Mouse (Mus musculus) forebrain, embryonic 10.5 days (tissue): ENCODE results near the gene Mgat4a. TPM values are rescaled to one million over a fixed set of nuclear protein-coding genes. Genes with fewer than 3 reads are reported as not detected.

ENCODE experiments used
- DNase-seq: peaks from one replicate; pipeline ENCODE4 v3.0.0-alpha.2; 2017; ENCODE audit warnings: low spot score; ENCODE audit errors: extremely low spot score
- H3K27ac ChIP-seq: fragments of 300-500 bp; sonication (generic); 2 replicates; pipeline ENCODE4 v1.5.1; 2016; ENCODE audit warnings: mild to moderate bottlenecking
- H3K27me3 ChIP-seq: fragments of 300-500 bp; sonication (generic); 2 replicates; pipeline ENCODE4 v1.6.1; 2016; ENCODE audit warnings: mild to moderate bottlenecking; ENCODE audit not compliant: poor library complexity, severe bottlenecking
- H3K36me3 ChIP-seq: fragments of 300-500 bp; sonication (generic); replicated peaks from 2 replicates; pipeline ENCODE4 v1.6.1; 2016; ENCODE audit warnings: mild to moderate bottlenecking, moderate library complexity
- H3K4me1 ChIP-seq: fragments of 300-500 bp; sonication (generic); 2 replicates; pipeline ENCODE4 v1.6.1; 2016
- H3K4me3 ChIP-seq: fragments of 300-500 bp; sonication (generic); 2 replicates; pipeline ENCODE4 v1.5.1; 2016; ENCODE audit warnings: mild to moderate bottlenecking, moderate library complexity
- H3K9me3 ChIP-seq: fragments of 300-500 bp; sonication (generic); 2 replicates; pipeline ENCODE4 v1.6.1; 2016; ENCODE audit warnings: mild to moderate bottlenecking, moderate library complexity
- WGBS: fragments of 180-500 bp; shearing (Covaris S2); methylation state at CpG from one replicate; pipeline ENCODE4 v1.1.7; 2016; 5-methylcytosine and 5-hydroxymethylcytosine counted together
- polyA plus RNA-seq: library from polyadenylated mRNA; unstranded; fragments of >200 nt; fragmentation: Nextera tagmentation; extraction: Ambion mirVana; gene quantifications from 2 replicates; pipeline ENCODE4 v1.2.1, GENCODE M21; 2016

Mgat4a gene
- polyA plus RNA-seq, 1 experiment from 2014 or later = 2.5 TPM

DNA sequence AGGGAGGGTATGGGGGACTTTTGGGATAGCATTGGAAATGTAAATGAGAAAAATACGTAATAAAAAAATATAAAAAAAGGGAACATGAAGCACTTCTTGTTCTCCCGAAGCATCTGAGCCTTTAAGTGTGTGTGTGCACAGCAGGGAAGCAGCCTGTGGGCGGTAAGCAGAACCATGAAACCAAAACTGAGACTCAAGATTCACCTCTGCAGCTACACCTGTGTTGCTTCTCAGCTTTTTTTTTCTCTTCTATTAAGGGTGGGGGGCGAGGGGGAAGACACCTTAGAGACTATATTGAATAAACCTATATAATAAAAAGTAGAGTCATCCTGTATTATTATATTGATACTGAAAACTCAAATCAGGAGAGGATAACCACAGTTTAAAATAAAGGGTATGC lies 73.0 kb downstream of the Mgat4a start:
- no peaks in the 10 kb centered on the region for H3K9me3 ChIP-seq
- H3K36me3 ChIP-seq = no peaks in the 10 kb centered on the region
- H3K4me1 ChIP-seq = no peaks in the 10 kb centered on the region
- H3K27ac ChIP-seq = no peak overlapping the region
- no peak overlapping the region for H3K4me3 ChIP-seq
- WGBS = 86% methylated on average over 4 of the region's 4 CpGs
- H3K27me3 ChIP-seq = no peaks in the 10 kb centered on the region
- DNase-seq = no peak

DNA sequence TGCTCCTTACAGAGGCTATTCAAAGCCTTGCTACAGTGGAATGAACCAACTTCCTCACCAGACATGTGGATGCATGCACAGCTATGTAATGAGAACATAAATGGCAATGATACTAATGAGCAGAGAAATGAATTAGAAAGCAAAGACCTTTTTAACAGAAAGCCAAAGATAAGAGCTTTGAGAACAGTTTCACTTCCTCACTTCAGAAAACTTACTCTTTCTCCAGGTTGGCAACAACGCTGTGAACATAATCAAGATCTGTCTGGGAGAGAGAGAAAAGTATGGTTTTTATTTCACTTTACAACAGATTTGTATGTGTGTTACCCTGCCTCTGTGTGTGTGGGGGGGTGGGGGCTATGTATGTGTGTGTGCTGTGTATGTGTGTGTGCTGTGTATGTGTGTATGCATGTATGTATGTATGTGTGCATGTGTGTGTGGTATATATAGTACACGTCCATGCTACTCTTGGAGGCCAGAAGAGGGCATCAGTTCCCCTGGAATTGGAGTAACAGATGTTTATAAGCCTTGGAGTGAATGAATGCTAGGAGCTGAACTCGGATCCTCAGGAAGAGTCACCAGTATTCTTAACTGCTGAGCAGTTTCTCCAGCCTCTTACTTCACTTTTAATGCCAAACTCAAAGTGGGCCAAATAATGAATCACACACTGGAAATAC lies 74.4 kb downstream of the Mgat4a start:
- no peaks in the 10 kb centered on the region for H3K9me3 ChIP-seq
- H3K4me3 ChIP-seq = no peak overlapping the region
- no peaks in the 10 kb centered on the region for H3K36me3 ChIP-seq
- WGBS = 90% methylated on average over 3 of the region's 3 CpGs
- H3K27me3 ChIP-seq = no peaks in the 10 kb centered on the region
- H3K27ac ChIP-seq = no peak overlapping the region
- DNase-seq = no peak
- H3K4me1 ChIP-seq = no peaks in the 10 kb centered on the region

DNA sequence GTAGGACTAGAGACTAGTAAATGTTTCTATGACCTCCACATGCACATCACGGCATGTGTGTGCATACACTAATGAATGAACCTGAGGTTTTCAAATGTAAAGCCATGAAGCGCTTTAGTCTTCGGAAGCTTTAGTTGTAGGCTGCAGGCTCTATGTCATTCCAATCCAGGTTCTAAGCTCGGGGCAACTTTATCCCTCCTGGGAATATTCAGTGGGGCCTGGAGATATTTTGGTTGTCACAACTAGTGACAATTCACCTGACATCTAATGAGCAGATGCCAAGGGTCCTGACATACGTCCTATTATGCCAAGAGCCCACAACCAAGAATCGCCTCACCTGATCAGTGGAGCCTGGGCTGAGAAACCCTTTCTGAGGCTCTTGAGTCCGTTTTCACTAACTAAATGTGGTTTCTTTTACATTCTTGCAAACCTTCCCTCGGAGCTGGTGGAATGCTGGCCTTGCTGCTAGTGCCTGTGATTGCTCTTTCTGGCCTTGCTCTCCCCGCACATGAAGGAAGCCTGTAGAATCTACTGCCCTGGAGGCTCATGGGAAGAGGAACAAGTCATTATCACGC lies 75.9 kb downstream of the Mgat4a start:
- no peaks in the 10 kb centered on the region for H3K4me1 ChIP-seq
- H3K27me3 ChIP-seq = no peaks in the 10 kb centered on the region
- H3K36me3 ChIP-seq = no peaks in the 10 kb centered on the region
- WGBS = 89% methylated on average over 10 of the region's 10 CpGs
- no peaks in the 10 kb centered on the region for H3K9me3 ChIP-seq
- DNase-seq = no peak
- H3K4me3 ChIP-seq = no peak overlapping the region
- no peak overlapping the region for H3K27ac ChIP-seq

- no peaks in the 10 kb centered on the region for H3K36me3 ChIP-seq
- H3K27ac ChIP-seq = no peak overlapping the region
- no peaks in the 10 kb centered on the region for H3K9me3 ChIP-seq
- H3K4me3 ChIP-seq = no peak overlapping the region
- no peak for DNase-seq
- H3K27me3 ChIP-seq = no peaks in the 10 kb centered on the region
- H3K4me1 ChIP-seq = no peaks in the 10 kb centered on the region
- 90% methylated on average over 7 of the region's 7 CpGs for WGBS
These were observed 83.3 kb downstream of the Mgat4a start for GRCm38 (mm10) chr1:37457546-37457945.

DNA sequence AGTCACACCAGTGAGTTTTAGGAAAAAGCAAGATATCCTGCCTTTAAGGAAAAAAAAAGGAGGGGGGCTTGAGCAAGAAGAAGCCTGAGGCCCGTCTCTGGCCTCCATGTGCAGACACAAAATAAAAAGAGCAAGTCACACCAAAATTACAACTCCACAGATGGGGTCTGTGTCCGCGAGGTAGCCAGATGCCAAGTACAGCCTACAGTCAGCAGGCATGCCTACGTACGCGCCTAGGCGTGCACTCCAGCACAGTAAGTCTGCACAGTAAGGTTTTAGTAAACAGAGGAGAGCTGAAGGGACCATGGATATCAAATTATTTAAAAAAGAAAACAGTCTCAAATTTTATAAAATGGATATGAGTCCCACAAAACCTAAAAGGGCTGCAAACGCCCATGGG lies 89.5 kb downstream of the Mgat4a start:
- Histone ChIP-seq H3K27ac (no peak overlapping the region), H3K36me3 (no peaks in the 10 kb centered on the region), H3K9me3 (no peaks in the 10 kb centered on the region), H3K4me3 (no peak overlapping the region), H3K4me1 (no peaks in the 10 kb centered on the region), H3K27me3 (no peaks in the 10 kb centered on the region)
- no peak for DNase-seq
- WGBS = 93% methylated on average over 8 of the region's 8 CpGs

GRCm38 (mm10) chr1:37448361-37449095 lies 92.3 kb downstream of the Mgat4a start:
- WGBS = 79% methylated on average over 10 of the region's 10 CpGs
- H3K27me3 ChIP-seq = no peaks in the 10 kb centered on the region
- no peak overlapping the region for H3K27ac ChIP-seq
- no peaks in the 10 kb centered on the region for H3K36me3 ChIP-seq
- no peak overlapping the region for H3K4me3 ChIP-seq
- H3K4me1 ChIP-seq = no peaks in the 10 kb centered on the region
- DNase-seq = no peak
- no peaks in the 10 kb centered on the region for H3K9me3 ChIP-seq

- peaks cover 48% of the 10 kb centered on the region for H3K36me3 ChIP-seq
- WGBS = 92% methylated on average over 16 of the region's 16 CpGs
- no peaks in the 10 kb centered on the region for H3K4me1 ChIP-seq
- no peak for DNase-seq
- H3K9me3 ChIP-seq = no peaks in the 10 kb centered on the region
- no peaks in the 10 kb centered on the region for H3K27me3 ChIP-seq
- no peak overlapping the region for H3K27ac ChIP-seq
- no peak overlapping the region for H3K4me3 ChIP-seq
These were observed 97.7 kb downstream of the Mgat4a start for GRCm38 (mm10) chr1:37442848-37443835.

- no peak overlapping the region for H3K4me3 ChIP-seq
- H3K9me3 ChIP-seq = no peaks in the 10 kb centered on the region
- no peaks in the 10 kb centered on the region for H3K27me3 ChIP-seq
- WGBS = 92% methylated on average over 3 of the region's 3 CpGs
- H3K27ac ChIP-seq = no peak overlapping the region
- H3K4me1 ChIP-seq = peaks cover 4% of the 10 kb centered on the region
- no peak for DNase-seq
- H3K36me3 ChIP-seq = peaks cover 93% of the 10 kb centered on the region
These were observed 104.4 kb downstream of the Mgat4a start for GRCm38 (mm10) chr1:37436419-37436818.

GRCm38 (mm10) chr1:37430297-37430840 lies 110.4 kb downstream of the Mgat4a start:
- peak overlapping the region; percentile 91 for H3K27ac ChIP-seq

GRCm38 (mm10) chr1:37429366-37430296 lies 111.2 kb downstream of the Mgat4a start, which contains the start of the genes Coa5 and Unc50:
Gene Coa5, minus strand, starts transcription at chr1:37430103.
Gene Unc50, plus strand, starts transcription at chr1:37430139.
- Histone ChIP-seq H3K27me3 (no peaks in the 10 kb centered on the region), H3K9me3 (no peaks in the 10 kb centered on the region; the same call in 1 of the 2 replicates), H3K27ac (peak within 1 kb of the TSS; percentile 91), H3K4me1 (peaks cover 23% of the 10 kb centered on the region), H3K4me3 (peak within 1 kb of the TSS; percentile 90), H3K36me3 (peaks cover 65% of the 10 kb centered on the region)
- WGBS = 4% methylated on average over 57 of the region's 57 CpGs
- peak; percentile 90 for DNase-seq

More at GRCm38 (mm10) chr1:37430297-37430840, 110.4 kb downstream of the Mgat4a start:
- Histone ChIP-seq H3K36me3 (peaks cover 61% of the 10 kb centered on the region), H3K4me1 (peaks cover 23% of the 10 kb centered on the region), H3K4me3 (peak overlapping the region; percentile 90), H3K9me3 (no peaks in the 10 kb centered on the region), H3K27me3 (no peaks in the 10 kb centered on the region)
- DNase-seq = no peak
- 2% methylated on average over 40 of the region's 40 CpGs for WGBS

GRCm38 (mm10) chr1:37428911-37429310 lies 111.9 kb downstream of the Mgat4a start:
- H3K4me3 ChIP-seq = peak overlapping the region; percentile 90
- no peak overlapping the region for H3K27ac ChIP-seq
- H3K9me3 ChIP-seq = peaks cover 6% of the 10 kb centered on the region
- 81% methylated on average over 2 of the region's 2 CpGs for WGBS
- peaks cover 23% of the 10 kb centered on the region for H3K4me1 ChIP-seq
- H3K36me3 ChIP-seq = peaks cover 67% of the 10 kb centered on the region
- H3K27me3 ChIP-seq = no peaks in the 10 kb centered on the region
- DNase-seq = no peak
